9 mouse cellular contexts compared by ENCODE assay signal in genomic region chr10:80827870-80828420, GRCm38 (mm10). TPM values are rescaled to one million over a fixed set of nuclear protein-coding genes. Genes with fewer than 3 reads are reported as not detected.
DNase-seq lines count a peak whose midpoint lies in the region; ATAC-seq and TF ChIP-seq lines count a peak whose summit lies in the region.
"Had no signal": no experiment of that assay in that cellular context is flagged by ENCODE, and none has a peak within 500 bp of the region (broad histone marks: within the 10 kb centered on the region; RNA-seq: fewer than 3 reads in every experiment).

No protein-coding gene starts in this region.

- peak overlapping the region; percentile 99 for H3K9ac ChIP-seq in CH12.LX (ENCODE audit: insufficient read depth, low read depth)
- peak overlapping the region; percentile 90 for H3K9ac ChIP-seq in forebrain, embryonic 16.5 days (replicated peaks; ENCODE audit: low read depth, low read length)
- peak overlapping the region; percentile 89 for H3K9ac ChIP-seq in liver, embryonic 15.5 days

- dilution Hi-C loops in CH12.LX (cut with MboI; ENCODE audit: extremely low pct_ligation_motif_present, extremely low pct_unique_long_range_greater_than_20kb, low sequenced_read_pairs) = no loop called here

- intact Hi-C loops in gastrocnemius, adult 2 months (cut with DNase I) = loop anchor here (10.0 kb wide), 1 partner anchor 167 kb away; no protein-coding TSS in a partner anchor

- peak overlapping the region; percentile 94 for H3K4me3 ChIP-seq in gastrocnemius, adult 2 months
- peak overlapping the region; percentile 63 to 93 (median 77) for H3K4me3 ChIP-seq in CH12.LX (replicated peaks in 1 of 3; ENCODE audit: low read depth in 2 of 3, low read length in 2 of 3, poor library complexity in 1 of 3)
- H3K4me3 ChIP-seq in forebrain, embryonic 16.5 days (replicated peaks; ENCODE audit: low read length) = peak overlapping the region; percentile 84
- H3K4me3 ChIP-seq in liver, embryonic 15.5 days (replicated peaks) = peak overlapping the region; percentile 83

- DNase-seq in gastrocnemius, adult 2 months = peak; percentile 21
- DNase-seq in gastrocnemius, postnatal 4 days (ENCODE audit: low spot score in 2 of 2) = no peak
- DNase-seq in CH12.LX (ENCODE audit: extremely low read depth) = no peak
- no peak for DNase-seq in spleen, adult 18-20 months
- no peak for DNase-seq in thymus, postnatal 4 days
- DNase-seq: cerebellum, adult 8-10 months had no signal

- peaks cover 26 to 35% of the 10 kb centered on the region in 2 experiments for H3K36me3 ChIP-seq in CH12.LX (replicated peaks in 1 of 2; ENCODE audit: control insufficient read depth in 1 of 2, insufficient read depth in 1 of 2, low read length in 1 of 2)
- peaks cover 10% of the 10 kb centered on the region for H3K36me3 ChIP-seq in forebrain, embryonic 16.5 days (ENCODE audit: control insufficient read depth, insufficient read depth)
- peaks cover 40% of the 10 kb centered on the region for H3K36me3 ChIP-seq in liver, embryonic 15.5 days (replicated peaks)

- peak overlapping the region; percentile 98 for H3K27ac ChIP-seq in gastrocnemius, adult 2 months
- H3K27ac ChIP-seq in CH12.LX (ENCODE audit: insufficient read depth, low read depth) = no peak overlapping the region
- H3K27ac ChIP-seq in forebrain, embryonic 16.5 days (ENCODE audit: low read length) = no peak overlapping the region
- peak overlapping the region; percentile 96 for H3K27ac ChIP-seq in liver, embryonic 15.5 days (replicated peaks)

- in situ Hi-C loops in CH12.LX (cut with MboI; ENCODE audit: low pct_ligation_motif_present, low pct_unique_long_range_greater_than_20kb, low sequenced_read_pairs) = no loop called here

- 78% methylated on average over 10 of the region's 10 CpGs for WGBS in forebrain, embryonic 16.5 days
- 75% methylated on average over 10 of the region's 10 CpGs for WGBS in liver, embryonic 15.5 days (ENCODE audit: insufficient replicate concordance)

- no peak for TF ChIP-seq RAD21 in CH12.LX (IDR thresholded peaks at IDR 0.05; ENCODE audit: low read depth, low read length)

- no peaks in the 10 kb centered on the region for H3K9me3 ChIP-seq in CH12.LX (replicated peaks; ENCODE audit: low read length)
- no peaks in the 10 kb centered on the region for H3K9me3 ChIP-seq in forebrain, embryonic 16.5 days (ENCODE audit: control insufficient read depth, low read length)
- H3K9me3 ChIP-seq in liver, embryonic 15.5 days (replicated peaks) = no peaks in the 10 kb centered on the region

- H3K79me2 ChIP-seq in CH12.LX (replicated peaks; ENCODE audit: control insufficient read depth, extremely low read depth, insufficient read depth, poor library complexity, severe bottlenecking) = peaks cover 21% of the 10 kb centered on the region

- peak overlapping the region; percentile 99 for H3K4me2 ChIP-seq in CH12.LX (ENCODE audit: insufficient read depth, low read depth, poor library complexity, severe bottlenecking)
- peak overlapping the region; percentile 96 for H3K4me2 ChIP-seq in forebrain, embryonic 16.5 days (ENCODE audit: low read length)
- peak overlapping the region; percentile 93 for H3K4me2 ChIP-seq in liver, embryonic 15.5 days

- H3K27me3 ChIP-seq in CH12.LX (replicated peaks) = no peaks in the 10 kb centered on the region
- no peaks in the 10 kb centered on the region for H3K27me3 ChIP-seq in forebrain, embryonic 16.5 days (replicated peaks; ENCODE audit: control insufficient read depth, insufficient read depth, low read length)
- H3K27me3 ChIP-seq in liver, embryonic 15.5 days = peaks cover 8% of the 10 kb centered on the region

- ATAC-seq in forebrain, embryonic 16.5 days = no peak
- no peak for ATAC-seq in liver, embryonic 15.5 days (ENCODE audit: insufficient read depth)
- no peak for ATAC-seq in monocyte, adult 5-6 weeks (replicated peaks; ENCODE audit: insufficient number of reproducible peaks, low FRiP score, low TSS enrichment, poor library complexity, severe bottlenecking)

- peaks cover 20 to 50% of the 10 kb centered on the region in 2 experiments for H3K4me1 ChIP-seq in CH12.LX (ENCODE audit: control insufficient read depth in 1 of 2, insufficient read depth in 2 of 2)
- H3K4me1 ChIP-seq in forebrain, embryonic 16.5 days (replicated peaks; ENCODE audit: control insufficient read depth, insufficient read depth, low read length) = peaks cover 25% of the 10 kb centered on the region
- peaks cover 75% of the 10 kb centered on the region for H3K4me1 ChIP-seq in liver, embryonic 15.5 days (replicated peaks)

- no peak for TF ChIP-seq EP300 in CH12.LX (IDR thresholded peaks at IDR 0.05; ENCODE audit: low read length)

- no peak for TF ChIP-seq POLR2A in CH12.LX (IDR thresholded peaks at IDR 0.05; ENCODE audit: low read depth, low read length)

- no peak for TF ChIP-seq CTCF in gastrocnemius, adult 2 months (IDR thresholded peaks at IDR 0.05)
- TF ChIP-seq CTCF in CH12.LX (conservative IDR thresholded peaks at IDR 0.05 in 1 of 2, IDR thresholded peaks at IDR 0.05 in 1 of 2; ENCODE audit: low read depth in 2 of 2, low read length in 2 of 2) = no peak

TF ChIP-seq in CH12.LX, 34 proteins besides CTCF, POLR2A, EP300 and RAD21:
- no peak for TF ChIP-seq TBP (conservative IDR thresholded peaks at IDR 0.05; ENCODE audit: low read depth, low read length)
- TF ChIP-seq E2F4 (IDR thresholded peaks at IDR 0.05; ENCODE audit: insufficient replicate concordance, low read depth, low read length) = no peak
- TF ChIP-seq ZC3H11A (IDR thresholded peaks at IDR 0.05; ENCODE audit: low read depth, low read length) = no peak
- TF ChIP-seq SIN3A (IDR thresholded peaks at IDR 0.05; ENCODE audit: low read length) = no peak
- TF ChIP-seq CHD1 (IDR thresholded peaks at IDR 0.05; ENCODE audit: low read depth, low read length) = no peak
- no peak for TF ChIP-seq ELF1 (IDR thresholded peaks at IDR 0.05; ENCODE audit: low read depth, low read length)
- TF ChIP-seq MAZ (IDR thresholded peaks at IDR 0.05; ENCODE audit: low read depth, low read length) = no peak
- TF ChIP-seq GABPA (IDR thresholded peaks at IDR 0.05; ENCODE audit: insufficient replicate concordance, low read depth, low read length) = no peak
- TF ChIP-seq TCF12 (IDR thresholded peaks at IDR 0.05; ENCODE audit: low read depth, low read length) = no peak
- TF ChIP-seq IRF4 (IDR thresholded peaks at IDR 0.05; ENCODE audit: low read depth, low read length) = no peak
- TF ChIP-seq POLR2AphosphoS2 (IDR thresholded peaks at IDR 0.05; ENCODE audit: low read depth, low read length) = no peak
TF ChIP-seq in CH12.LX: peak in this region for 0.

RNA-seq across cellular contexts. Expression of gene Oaz1, which starts 1.5 kb away (rescaled TPM):
- total RNA-seq in gastrocnemius, adult 2 months (2021) = 100 to 1,000 TPM; 579 to 691 TPM
- total RNA-seq in gastrocnemius, postnatal 4 days (2021) = 100 to 1,000 TPM; 785 to 853 TPM
- total RNA-seq in CH12.LX (2012; rRNA removed) = 899 and 966 TPM in 2 replicates
- total RNA-seq in CH12.LX (2014; rRNA removed) = 792 and 1,081 TPM in 2 replicates
- polyA plus RNA-seq in CH12.LX (2012; ENCODE audit: insufficient read length, low read depth) = 646 and 664 TPM in 2 replicates
- polyA plus RNA-seq in forebrain, embryonic 16.5 days (2015; fragmentation: Nextera tagmentation; extraction: Ambion mirVana) = 1,342 and 1,351 TPM in 2 replicates
- polyA plus RNA-seq in liver, embryonic 15.5 days (2015; fragmentation: Nextera tagmentation; extraction: Ambion mirVana) = 1,470 and 1,719 TPM in 2 replicates
- 242 to 281 TPM (median 259 TPM) in 3 replicates for total RNA-seq in monocyte, adult 5-6 weeks (2017)

RNA-seq across cellular contexts. Expression of gene Jsrp1, which starts 14.6 kb away (rescaled TPM):
- 100 to 1,000 TPM; 397 to 414 TPM for total RNA-seq in gastrocnemius, adult 2 months (2021)
- total RNA-seq in gastrocnemius, postnatal 4 days (2021) = 100 to 1,000 TPM; 199 to 230 TPM
- total RNA-seq in CH12.LX (2012; rRNA removed) (0.34 and 0.72 TPM in 2 replicates), CH12.LX (2014; rRNA removed) (0.30 and 0.35 TPM in 2 replicates)
- 0.95 and 1.1 TPM in 2 replicates for polyA plus RNA-seq in CH12.LX (2012; ENCODE audit: insufficient read length, low read depth)
- polyA plus RNA-seq in forebrain, embryonic 16.5 days (2015; fragmentation: Nextera tagmentation; extraction: Ambion mirVana) = not detected in 2 replicates
- polyA plus RNA-seq in liver, embryonic 15.5 days (2015; fragmentation: Nextera tagmentation; extraction: Ambion mirVana) = 0.97 and 1.3 TPM in 2 replicates
- total RNA-seq in monocyte, adult 5-6 weeks (2017) = not detected in 3 replicates

RNA-seq across cellular contexts. Expression of gene Lingo3, which starts 15.9 kb away (rescaled TPM):
- total RNA-seq in gastrocnemius, adult 2 months (2021) = 10 to 100 TPM; 10.9 to 11.3 TPM
- total RNA-seq in gastrocnemius, postnatal 4 days (2021) = 10 to 100 TPM; 21.5 to 22.1 TPM
- 0.08 and 0.21 TPM in 2 replicates for total RNA-seq in CH12.LX (2012; rRNA removed)
- not detected in 2 replicates for total RNA-seq in CH12.LX (2014; rRNA removed)
- not detected in 2 replicates for polyA plus RNA-seq in CH12.LX (2012; ENCODE audit: insufficient read length, low read depth)
- 6.0 and 9.3 TPM in 2 replicates for polyA plus RNA-seq in forebrain, embryonic 16.5 days (2015; fragmentation: Nextera tagmentation; extraction: Ambion mirVana)
- not detected in 2 replicates for polyA plus RNA-seq in liver, embryonic 15.5 days (2015; fragmentation: Nextera tagmentation; extraction: Ambion mirVana)
- total RNA-seq in monocyte, adult 5-6 weeks (2017) = not detected in 3 replicates

RNA-seq across cellular contexts. Expression of gene Amh, which starts 22.9 kb away (rescaled TPM):
- under 1 TPM; 0.38 to 0.98 TPM for total RNA-seq in gastrocnemius, adult 2 months (2021)
- total RNA-seq in gastrocnemius, postnatal 4 days (2021) = under 1 TPM; 0.86 to 0.93 TPM
- 0.59 and 0.71 TPM in 2 replicates for total RNA-seq in CH12.LX (2012; rRNA removed)
- 0.43 TPM in 1 of 2 replicates, not detected in the other for total RNA-seq in CH12.LX (2014; rRNA removed)
- 0.78 and 1.1 TPM in 2 replicates for polyA plus RNA-seq in CH12.LX (2012; ENCODE audit: insufficient read length, low read depth)
- 0.15 TPM in 1 of 2 replicates, not detected in the other for polyA plus RNA-seq in forebrain, embryonic 16.5 days (2015; fragmentation: Nextera tagmentation; extraction: Ambion mirVana)
- polyA plus RNA-seq in liver, embryonic 15.5 days (2015; fragmentation: Nextera tagmentation; extraction: Ambion mirVana) = 0.10 and 0.12 TPM in 2 replicates
- total RNA-seq in monocyte, adult 5-6 weeks (2017) = not detected in 3 replicates

RNA-seq across cellular contexts. Expression of gene Lsm7, which starts 27.1 kb away (rescaled TPM):
- 10 to 100 TPM; 13.5 to 20.0 TPM for total RNA-seq in gastrocnemius, adult 2 months (2021)
- total RNA-seq in gastrocnemius, postnatal 4 days (2021) = 10 to 100 TPM; 53.7 to 54.2 TPM
- 374 and 409 TPM in 2 replicates for total RNA-seq in CH12.LX (2012; rRNA removed)
- 411 and 435 TPM in 2 replicates for total RNA-seq in CH12.LX (2014; rRNA removed)
- polyA plus RNA-seq in CH12.LX (2012; ENCODE audit: insufficient read length, low read depth) = 171 and 198 TPM in 2 replicates
- polyA plus RNA-seq in forebrain, embryonic 16.5 days (2015; fragmentation: Nextera tagmentation; extraction: Ambion mirVana) = 223 and 228 TPM in 2 replicates
- polyA plus RNA-seq in liver, embryonic 15.5 days (2015; fragmentation: Nextera tagmentation; extraction: Ambion mirVana) = 115 TPM in 2 replicates
- total RNA-seq in monocyte, adult 5-6 weeks (2017) = 78.9 to 86.7 TPM (median 80.7 TPM) in 3 replicates

Comparison
In these comparisons a context has a peak if more than half of its experiments do, and no peak if none do; other contexts are left out.
1. H3K27ac ChIP-seq: peak in gastrocnemius, adult 2 months (single experiment) and liver, embryonic 15.5 days (single experiment); none in CH12.LX (single experiment) and forebrain, embryonic 16.5 days (single experiment).
2. RNA of gene Jsrp1, which starts 14.6 kb away (total RNA-seq): 397 to 414 TPM in gastrocnemius, adult 2 months and 199 to 230 TPM in gastrocnemius, postnatal 4 days; 0.30 to 0.72 TPM in CH12.LX and not detected in monocyte, adult 5-6 weeks; every median in the first group is over 100 times any median in the second.
3. RNA of gene Lingo3, which starts 15.9 kb away (total RNA-seq): 21.5 to 22.1 TPM in gastrocnemius, postnatal 4 days and 10.9 to 11.3 TPM in gastrocnemius, adult 2 months; 0.08 to 0.21 TPM in CH12.LX and not detected in monocyte, adult 5-6 weeks; every median in the first group is over 4 times any median in the second.
4. Peak in every context shown above with its lines, with median percentiles within 50 percentile points of each other: H3K4me3 ChIP-seq, H3K4me2 ChIP-seq and H3K9ac ChIP-seq.